Mouse (Mus musculus) liver, embryonic 14.5 days (tissue): Measurements from ENCODE around the gene Abcd1.

Source experiments
- CTCF ChIP-seq: IDR thresholded peaks from 2 replicates; pipeline ENCODE4 v1.5.1; 2016; ENCODE audit warnings: antibody characterized with exemption, low read depth, control low read depth
- EP300 ChIP-seq: IDR thresholded peaks from 2 replicates; pipeline ENCODE4 v1.6.1; 2016; ENCODE audit warnings: antibody characterized with exemption, low read depth

DNA sequence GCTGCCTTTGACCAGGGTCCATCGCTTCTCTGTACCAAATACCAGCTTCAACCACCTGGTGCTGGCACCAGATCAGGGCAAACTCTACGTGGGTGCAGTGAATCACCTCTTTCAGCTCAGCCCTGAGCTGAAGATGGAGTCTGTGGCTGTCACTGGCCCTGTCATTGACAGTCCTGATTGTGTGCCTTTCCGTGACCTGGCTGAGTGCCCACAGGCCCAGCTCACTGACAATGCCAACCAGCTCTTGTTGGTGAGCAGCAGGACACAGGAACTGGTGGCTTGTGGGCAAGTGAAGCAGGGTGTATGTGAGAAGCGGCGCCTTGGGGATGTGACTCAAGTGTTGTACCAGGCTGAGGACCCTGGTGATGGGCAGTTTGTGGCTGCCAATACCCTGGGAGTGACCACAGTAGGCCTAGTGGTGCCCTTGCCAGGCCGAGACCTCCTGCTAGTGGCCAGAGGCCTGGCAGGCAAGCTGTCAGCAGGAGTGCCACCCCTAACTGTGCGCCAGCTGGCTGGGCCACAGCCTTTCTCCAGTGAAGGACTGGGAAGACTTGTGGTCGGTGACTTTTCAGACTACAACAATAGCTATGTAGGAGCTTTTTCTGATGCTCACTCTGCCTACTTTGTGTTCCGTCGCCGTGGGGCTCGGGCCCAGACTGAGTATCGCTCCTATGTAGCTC is 42.4 kb downstream of the Abcd1 start:
- TF ChIP-seq CTCF: no peak
- no peak for TF ChIP-seq EP300
